Mouse (Mus musculus) liver, embryonic 14.5 days (tissue): ENCODE results near the gene Peli1. TPM values are rescaled to one million over a fixed set of nuclear protein-coding genes. Genes with fewer than 3 reads are reported as not detected.

Experiments
- ATAC-seq: fragments of 200-750 bp; cut with Nextera tagmentation; 2 replicates; pipeline ENCODE4 v1.8.0; 2017; ENCODE audit warnings: moderate number of reproducible peaks, mild to moderate bottlenecking, moderate library complexity; ENCODE audit not compliant: insufficient read depth
- DNase-seq, 3 experiments: peaks; one replicate each; pipeline ENCODE4 v3.0.0-alpha.2; 2012 to 2013; ENCODE audit warnings: low read depth in 3 of 3, low spot score in 3 of 3
- H3K27ac ChIP-seq: fragments of 300-500 bp; sonication (generic); 2 replicates; pipeline ENCODE4 v1.5.1; 2014; ENCODE audit warnings: moderate library complexity, mild to moderate bottlenecking, control low read depth, inconsistent platforms
- H3K27me3 ChIP-seq: fragments of 300-500 bp; sonication (generic); 2 replicates; pipeline ENCODE4 v1.6.1; 2014; ENCODE audit warnings: mild to moderate bottlenecking, low read length, moderate library complexity; ENCODE audit not compliant: control insufficient read depth, insufficient read depth
- H3K36me3 ChIP-seq: fragments of 300-500 bp; sonication (generic); replicated peaks from 2 replicates; pipeline ENCODE4 v1.6.1; 2014; ENCODE audit warnings: low read depth; ENCODE audit not compliant: control insufficient read depth, insufficient read depth
- H3K4me1 ChIP-seq, 2 experiments: fragments of 200-500 bp in 1 of 2; fragments of 300-500 bp in 1 of 2; sonication (generic) in 1 of 2; replicated peaks; 2 replicates each; pipeline ENCODE4 v1.6.1; 2012 to 2014; ENCODE audit warnings: antibody characterized with exemption in 1 of 2, inconsistent platforms in 1 of 2, low read length in 1 of 2; ENCODE audit not compliant: control insufficient read depth in 2 of 2, insufficient read depth in 2 of 2
- H3K4me2 ChIP-seq: fragments of 300-500 bp; sonication (generic); 2 replicates; pipeline ENCODE4 v1.6.1; 2014; ENCODE audit warnings: low read depth, mild to moderate bottlenecking, control low read depth, moderate library complexity
- H3K4me3 ChIP-seq, 2 experiments: fragments of 200-500 bp in 1 of 2; fragments of 300-500 bp in 1 of 2; sonication (generic) in 1 of 2; 2 replicates each; pipeline ENCODE4 v1.5.1; 2012 to 2014; ENCODE audit warnings: low read depth in 2 of 2, low read length in 2 of 2, mild to moderate bottlenecking in 2 of 2, control low read depth in 1 of 2, inconsistent platforms in 1 of 2, moderate library complexity in 1 of 2; ENCODE audit not compliant: insufficient read depth in 1 of 2
- H3K9ac ChIP-seq: fragments of 300-500 bp; sonication (generic); replicated peaks from 2 replicates; pipeline ENCODE4 v1.6.1; 2014; ENCODE audit warnings: mild to moderate bottlenecking, control low read depth, moderate library complexity
- H3K9me3 ChIP-seq: fragments of 300-500 bp; sonication (generic); 2 replicates; pipeline ENCODE4 v1.6.1; 2016; ENCODE audit warnings: low read length, mixed read lengths; ENCODE audit not compliant: control insufficient read depth
- CTCF ChIP-seq: IDR thresholded peaks from 2 replicates; pipeline ENCODE4 v1.5.1; 2016; ENCODE audit warnings: antibody characterized with exemption, low read depth, control low read depth
- EP300 ChIP-seq: IDR thresholded peaks from 2 replicates; pipeline ENCODE4 v1.6.1; 2016; ENCODE audit warnings: antibody characterized with exemption, low read depth
- WGBS: fragments of 180-500 bp; shearing (Covaris S2); extraction: QIAGEN DNeasy Blood & Tissue Kit; methylation state at CpG from one replicate; pipeline ENCODE4 v1.1.7; 2014; ENCODE audit not compliant: insufficient replicate concordance; 5-methylcytosine and 5-hydroxymethylcytosine counted together
- polyA plus RNA-seq, 2 experiments: library from polyadenylated mRNA; depleted of rRNA in 1 of 2; stranded (reverse) in 1 of 2; unstranded in 1 of 2; fragments of >200 nt; fragmentation: Nextera tagmentation in 1 of 2; extraction: Ambion mirVana in 1 of 2; gene quantifications; 2 replicates each; pipeline versions ENCODE4 v1.2.1 to v1.2.3; 2012 to 2014

The Peli1 gene
- polyA plus RNA-seq, 2 experiments: 5.7 to 11.5 TPM

GRCm38 (mm10) chr11:21105393-21105792, 14.3 kb downstream of the Peli1 start:
- WGBS: 17% methylated on average over 1 of the region's 1 CpGs
- Histone ChIP-seq H3K9ac (no peak overlapping the region), H3K9me3 (no peaks in the 10 kb centered on the region), H3K36me3 (no peaks in the 10 kb centered on the region), H3K27ac (no peak overlapping the region), H3K4me2 (no peak overlapping the region; the same call in 1 of the 2 replicates), H3K4me1 (peaks cover 12% of the 10 kb centered on the region in 2 experiments), H3K27me3 (no peaks in the 10 kb centered on the region), H3K4me3 (no peak overlapping the region)
- ATAC-seq (peak; percentile 53; the same call in 1 of the 2 replicates), DNase-seq (no peak)
- TF ChIP-seq EP300 (peak; percentile 57), CTCF (no peak)

- TF ChIP-seq EP300: no peak
- TF ChIP-seq CTCF: no peak
These were observed 16.0 kb downstream of the Peli1 start for GRCm38 (mm10) chr11:21107120-21107519.

GRCm38 (mm10) chr11:21109279-21109678, 18.2 kb downstream of the Peli1 start:
- H3K9ac ChIP-seq: no peak overlapping the region
- TF ChIP-seq CTCF: no peak
- TF ChIP-seq EP300: no peak
- no peak for ATAC-seq
- no peak overlapping the region for H3K4me2 ChIP-seq
- WGBS: 80% methylated on average over 2 of the region's 2 CpGs
- peaks cover 4 to 8% of the 10 kb centered on the region in 2 experiments for H3K4me1 ChIP-seq
- no peaks in the 10 kb centered on the region for H3K9me3 ChIP-seq
- H3K4me3 ChIP-seq: no peak overlapping the region
- no peak for DNase-seq
- H3K27ac ChIP-seq: no peak overlapping the region
- H3K27me3 ChIP-seq: no peaks in the 10 kb centered on the region
- H3K36me3 ChIP-seq: no peaks in the 10 kb centered on the region

More at GRCm38 (mm10) chr11:21107120-21107519, 16.0 kb downstream of the Peli1 start:
- Histone ChIP-seq H3K9ac (no peak overlapping the region), H3K27me3 (no peaks in the 10 kb centered on the region), H3K4me3 (no peak overlapping the region), H3K4me1 (peaks cover 4 to 9% of the 10 kb centered on the region in 2 experiments), H3K36me3 (no peaks in the 10 kb centered on the region), H3K27ac (no peak overlapping the region), H3K4me2 (no peak overlapping the region), H3K9me3 (no peaks in the 10 kb centered on the region)
- ATAC-seq (no peak), DNase-seq (no peak)
- WGBS: 82% methylated on average over 1 of the region's 1 CpGs

GRCm38 (mm10) chr11:21114516-21114915, 23.4 kb downstream of the Peli1 start:
- H3K27me3 ChIP-seq: no peaks in the 10 kb centered on the region
- H3K4me1 ChIP-seq: no peaks in the 10 kb centered on the region
- no peak for ATAC-seq
- 77% methylated on average over 2 of the region's 2 CpGs for WGBS
- H3K36me3 ChIP-seq: no peaks in the 10 kb centered on the region
- H3K27ac ChIP-seq: no peak overlapping the region
- TF ChIP-seq EP300: no peak
- no peak for TF ChIP-seq CTCF
- no peaks in the 10 kb centered on the region for H3K9me3 ChIP-seq
- H3K4me2 ChIP-seq: no peak overlapping the region
- H3K9ac ChIP-seq: no peak overlapping the region
- no peak for DNase-seq
- H3K4me3 ChIP-seq: no peak overlapping the region

- Histone ChIP-seq H3K9ac (no peak overlapping the region), H3K4me1 (peaks cover 0 to 2% of the 10 kb centered on the region in 2 experiments; a peak in 1 of 4 replicates), H3K9me3 (no peaks in the 10 kb centered on the region), H3K27ac (no peak overlapping the region), H3K4me2 (no peak overlapping the region), H3K27me3 (no peaks in the 10 kb centered on the region), H3K36me3 (no peaks in the 10 kb centered on the region), H3K4me3 (no peak overlapping the region)
- TF ChIP-seq CTCF (no peak), EP300 (no peak)
- DNase-seq: no peak
- ATAC-seq: no peak
These were observed 24.7 kb downstream of the Peli1 start for GRCm38 (mm10) chr11:21115804-21116203.
